Mouse (Mus musculus): Measurements from ENCODE around the gene Rars.
"Not testable (repeated sequence)": the region's sequence is repeated elsewhere in the genome, so short reads cannot be mapped to it uniquely, and the experiment has no call there.

The Rars gene

DNA sequence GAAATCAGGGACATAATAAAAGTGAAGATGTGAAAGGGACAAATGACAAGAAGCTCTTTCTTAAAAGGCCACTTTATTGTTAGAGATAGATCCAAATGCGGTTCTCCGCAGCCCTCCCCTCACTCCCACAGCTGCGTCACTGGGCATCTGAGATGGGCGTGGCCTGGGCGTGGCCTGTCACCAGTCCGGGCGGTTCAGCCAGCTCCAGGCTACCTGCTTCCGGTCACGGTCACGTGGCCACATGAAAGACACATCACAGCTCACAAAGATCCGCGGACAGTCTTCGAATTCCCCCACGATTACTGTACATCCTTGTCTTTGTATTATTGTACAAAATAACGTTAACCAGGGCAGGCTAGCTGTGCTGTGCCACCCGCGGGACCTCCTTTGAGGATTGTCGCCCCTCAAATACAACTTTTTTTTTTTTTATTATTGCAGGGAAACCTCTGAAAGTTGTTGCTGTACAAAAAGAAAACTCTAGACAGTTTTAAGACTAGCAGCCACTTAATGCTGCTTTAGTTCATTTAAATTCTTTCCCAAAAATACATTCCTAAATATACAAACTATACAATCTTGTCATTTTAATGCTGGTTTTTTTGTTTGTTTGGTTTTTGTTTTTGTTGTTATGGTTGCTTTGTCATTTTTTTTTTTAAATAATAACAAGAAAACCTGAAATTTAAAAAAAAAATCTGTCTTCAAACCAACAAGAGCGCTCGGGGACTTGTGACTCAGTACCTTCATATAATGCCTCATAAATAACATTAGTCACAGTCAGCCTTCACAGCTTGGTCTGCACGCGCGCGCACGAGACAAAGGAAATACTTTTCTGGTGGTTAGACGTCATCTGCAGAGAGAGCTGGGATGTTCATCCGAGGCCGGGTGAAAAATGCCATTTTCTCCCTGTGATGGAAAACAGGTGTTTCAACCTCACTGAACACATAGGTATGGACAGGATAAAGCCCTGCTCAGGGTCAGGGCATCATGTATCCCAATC is 4.3 kb upstream of the Rars start:
- CTCF ChIA-PET: no interaction called here

DNA sequence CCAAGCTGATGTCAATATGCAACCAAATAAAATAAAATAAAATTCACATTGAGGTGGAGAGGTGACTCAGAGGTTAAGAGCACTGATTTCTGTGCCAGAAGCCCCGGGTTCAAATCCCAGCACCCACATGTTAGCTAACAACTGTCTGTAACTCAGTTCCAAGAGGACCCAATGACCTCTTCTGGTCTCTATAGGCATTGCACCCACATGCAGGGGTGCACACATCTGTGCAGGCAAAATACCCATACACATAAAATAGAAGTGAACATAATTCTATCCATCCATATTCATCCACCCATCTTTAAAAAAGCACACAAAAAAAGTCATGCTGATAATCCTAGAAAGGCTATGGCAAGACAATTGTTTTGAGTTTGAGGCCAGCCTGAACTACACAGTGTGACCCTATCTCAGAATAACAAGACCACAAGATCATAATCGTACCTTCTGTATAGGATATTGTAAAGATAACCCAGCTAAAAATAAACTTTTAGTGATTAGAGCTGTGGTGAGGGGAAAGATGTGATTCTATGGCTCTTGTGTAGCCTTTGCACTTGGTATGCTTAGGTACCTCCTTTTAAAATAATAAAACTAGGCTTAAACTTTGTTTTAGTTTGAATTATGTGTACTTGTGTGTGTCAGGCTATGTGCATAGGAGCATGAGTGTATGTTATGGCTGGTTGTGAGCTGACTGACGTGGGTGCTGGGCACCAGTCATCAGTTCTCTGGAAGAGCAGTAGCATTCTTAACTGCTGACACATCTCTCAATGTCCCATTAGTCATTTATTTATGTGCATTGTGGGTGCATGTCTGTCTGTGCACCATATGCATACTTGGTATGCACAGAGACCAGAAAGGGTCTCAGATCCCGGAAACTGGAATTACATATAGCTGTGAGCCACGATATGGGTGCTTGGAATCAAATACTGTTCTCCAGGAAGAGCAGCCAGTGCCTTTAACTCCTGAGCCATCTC is 3.1 kb upstream of the Rars start:
- CTCF ChIA-PET: no interaction called here

DNA sequence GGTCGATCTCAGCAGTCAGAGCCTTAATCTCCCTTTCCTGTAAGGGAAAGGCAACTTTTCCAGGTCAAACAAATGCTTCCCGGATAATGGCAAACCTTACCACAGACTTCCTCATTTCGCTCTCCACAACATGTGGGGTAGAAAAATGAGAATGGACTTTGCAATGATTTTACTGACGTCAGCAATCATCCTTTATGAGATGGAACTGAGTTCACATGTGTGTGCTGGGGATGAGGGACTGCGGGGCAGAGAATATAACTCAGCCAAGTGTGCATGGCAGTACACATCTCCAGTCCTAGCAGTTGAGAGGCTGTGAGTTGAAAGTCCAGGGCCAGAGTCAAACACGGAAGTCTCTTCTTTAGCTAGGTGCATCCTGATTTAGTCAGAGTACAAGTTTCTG is 1.0 kb downstream of the Rars start:
- CTCF ChIA-PET: no interaction called here

DNA sequence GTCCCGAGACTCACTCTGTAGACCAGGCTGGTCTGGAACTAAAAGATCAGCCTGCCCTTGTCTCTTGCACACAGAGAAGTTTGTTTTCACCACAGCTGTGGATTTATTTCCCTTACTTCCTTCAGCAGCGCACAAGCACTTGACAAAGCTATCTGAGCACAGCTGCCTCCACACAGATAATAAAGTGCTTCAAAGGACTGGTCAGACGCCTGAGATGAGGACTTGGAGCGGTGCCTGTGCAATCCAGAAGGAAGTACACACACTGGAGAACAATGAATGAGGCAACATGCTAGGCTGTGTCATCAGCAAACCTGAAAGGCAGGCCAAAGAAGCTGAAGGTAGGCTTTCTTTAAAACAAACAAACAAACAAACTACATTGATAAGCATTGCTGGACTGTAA is 2.2 kb downstream of the Rars start:
- CTCF ChIA-PET: no interaction called here

DNA sequence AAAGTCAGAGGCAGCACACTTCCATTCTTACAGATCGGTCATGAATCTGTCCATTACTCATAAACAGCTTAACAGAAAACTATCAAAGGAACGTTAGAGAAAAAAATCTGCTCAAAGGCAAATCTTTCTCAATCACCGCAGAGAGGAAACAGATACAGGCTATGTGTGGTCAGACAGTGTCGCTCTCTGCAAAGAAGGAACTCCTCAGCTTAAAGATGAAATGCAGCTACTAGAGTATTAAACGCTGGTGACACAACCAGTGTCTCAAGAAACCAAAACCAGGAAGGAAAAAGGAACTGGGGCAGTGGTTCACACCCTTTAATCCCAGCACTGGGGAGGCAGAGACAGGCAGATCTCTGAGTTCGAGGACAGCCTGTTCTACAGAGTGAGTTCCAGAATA is 6.6 kb downstream of the Rars start:
- CTCF ChIA-PET: no interaction called here

DNA sequence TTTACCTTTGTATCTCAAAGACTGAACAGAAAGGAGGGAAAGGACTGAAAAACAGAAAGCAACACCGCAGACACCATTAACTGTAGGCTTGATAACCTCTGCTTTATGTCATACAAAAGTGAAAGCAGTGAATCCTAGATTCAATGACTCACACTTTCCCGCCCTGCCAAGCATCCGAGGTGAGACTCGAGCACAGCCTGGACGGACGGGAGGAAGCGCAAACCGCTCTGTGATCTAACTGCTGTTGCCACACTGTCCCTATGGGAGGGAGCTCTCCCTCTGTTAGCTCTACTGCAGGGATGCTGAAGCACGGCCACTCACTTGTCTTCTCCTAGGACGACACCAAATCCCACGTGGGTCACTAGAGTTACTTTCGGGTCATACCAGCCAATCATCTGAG is 18.0 kb downstream of the Rars start:
- CTCF ChIA-PET: no interaction called here

DNA sequence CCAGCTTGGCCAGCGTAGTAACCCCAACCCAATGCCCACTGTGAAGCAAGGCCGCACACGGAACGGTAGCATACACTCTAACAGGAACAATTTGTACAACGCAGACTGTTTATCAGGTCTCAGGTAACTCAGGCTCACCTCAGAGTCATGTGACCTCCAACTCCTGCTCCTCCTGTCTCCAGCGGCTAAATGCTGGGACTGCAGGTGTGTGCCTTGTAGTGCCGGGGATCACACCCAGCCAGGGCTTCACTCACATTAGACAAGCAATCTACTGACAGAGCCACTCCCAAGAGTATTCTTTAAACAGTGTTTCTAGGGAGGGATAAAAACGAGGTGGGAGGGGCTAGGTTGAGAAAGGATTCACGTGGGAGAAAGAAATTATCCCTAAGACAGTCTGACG is 22.8 kb downstream of the Rars start:
- CTCF ChIA-PET: no interaction called here

DNA sequence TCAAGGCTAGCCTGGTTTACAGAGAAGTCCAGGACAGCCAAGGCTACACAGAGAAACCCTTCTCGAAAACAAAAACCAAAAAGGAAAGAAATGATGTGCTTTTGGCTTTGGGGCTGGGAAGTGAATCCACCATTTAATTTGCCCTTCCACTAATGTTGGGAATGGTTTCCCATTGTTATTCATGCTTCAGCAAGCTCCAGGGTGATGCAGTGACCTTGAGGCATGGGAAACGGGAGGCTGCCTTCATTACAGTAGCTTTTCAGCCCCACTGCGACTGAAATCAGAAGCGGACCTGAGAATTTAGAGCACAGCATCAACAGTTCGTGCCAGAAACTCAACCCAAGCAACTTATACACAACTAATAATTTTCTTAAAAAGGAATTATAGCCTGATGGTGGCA is 33.0 kb downstream of the Rars start:
- CTCF ChIA-PET: no interaction called here

DNA sequence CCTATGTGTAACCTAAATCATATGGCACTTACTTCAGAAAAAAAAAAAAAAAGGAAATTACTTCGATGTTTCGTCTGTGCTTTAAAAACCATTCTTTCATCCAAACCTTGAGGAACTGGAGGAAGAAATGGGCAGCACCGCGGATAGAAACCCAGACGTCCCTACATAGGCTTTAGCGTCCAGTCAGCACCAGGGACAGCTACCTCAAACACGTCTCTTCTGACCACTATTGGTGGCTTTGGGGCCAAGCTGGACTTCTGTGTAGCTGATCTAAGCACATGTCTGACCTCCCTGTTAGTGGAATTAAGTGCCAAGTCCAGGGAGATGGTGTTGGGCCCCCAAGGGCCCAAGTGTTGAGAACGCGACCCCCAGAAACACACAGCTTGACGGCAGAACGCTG is 35.4 kb downstream of the Rars start, which contains the start of gene Fbll1:
TSS of gene Fbll1 (minus strand) at position 11 of the 400 bp plus-strand sequence.
- CTCF ChIA-PET: no interaction called here

DNA sequence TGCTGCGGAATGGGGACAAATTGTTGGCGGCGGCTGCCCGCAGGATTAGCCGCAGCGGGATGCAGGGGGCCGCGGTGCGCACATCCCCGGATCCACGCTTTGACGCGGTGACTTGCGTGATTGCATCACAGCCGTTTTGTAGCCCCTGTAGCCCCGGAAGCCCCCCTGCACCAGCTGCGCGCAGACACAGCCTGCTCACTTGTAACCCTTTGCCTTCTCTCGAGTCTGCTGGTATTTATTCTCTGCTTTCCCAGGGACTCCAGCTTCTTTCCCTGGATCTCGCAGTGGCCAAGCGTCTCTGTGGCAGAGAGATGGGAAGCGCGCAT is 35.8 kb downstream of the Rars start:
- CTCF ChIA-PET: no interaction called here

DNA sequence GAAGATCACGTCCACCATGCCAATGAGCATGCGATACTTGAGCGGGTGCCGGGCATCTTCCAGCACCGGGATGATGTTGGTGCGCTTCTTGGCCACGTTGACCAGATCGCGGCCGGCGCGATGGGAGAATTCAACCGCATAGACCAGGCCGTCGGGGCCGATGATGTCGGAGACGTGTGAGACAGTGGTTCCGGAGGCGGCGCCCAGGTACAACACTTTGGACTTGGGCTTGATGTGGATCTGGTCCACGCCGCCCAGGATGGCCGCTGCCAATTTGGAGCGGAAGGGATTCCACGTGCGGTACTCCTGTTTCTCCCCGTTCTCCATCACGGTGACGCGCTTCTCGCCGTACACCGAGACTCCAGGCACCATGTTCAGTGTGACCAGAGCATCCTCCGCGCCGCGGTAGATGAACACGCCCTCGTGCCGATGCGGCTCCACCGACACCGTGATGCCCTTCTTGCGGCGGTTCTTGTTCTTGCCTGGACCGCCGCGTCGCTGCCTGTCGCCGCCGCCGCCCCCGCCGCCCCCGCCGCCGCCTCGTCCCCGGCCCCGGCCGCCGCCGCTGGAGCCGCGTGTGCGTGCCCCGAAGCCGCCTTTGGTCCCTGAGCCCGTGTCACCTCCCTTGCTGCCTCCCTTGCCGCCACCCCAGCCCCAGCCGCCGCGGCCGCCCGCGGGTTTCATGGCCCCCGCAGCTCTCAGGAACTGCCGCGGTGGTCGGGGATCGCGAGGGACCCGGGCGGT is 36.4 kb downstream of the Rars start:
- CTCF ChIA-PET: no interaction called here

DNA sequence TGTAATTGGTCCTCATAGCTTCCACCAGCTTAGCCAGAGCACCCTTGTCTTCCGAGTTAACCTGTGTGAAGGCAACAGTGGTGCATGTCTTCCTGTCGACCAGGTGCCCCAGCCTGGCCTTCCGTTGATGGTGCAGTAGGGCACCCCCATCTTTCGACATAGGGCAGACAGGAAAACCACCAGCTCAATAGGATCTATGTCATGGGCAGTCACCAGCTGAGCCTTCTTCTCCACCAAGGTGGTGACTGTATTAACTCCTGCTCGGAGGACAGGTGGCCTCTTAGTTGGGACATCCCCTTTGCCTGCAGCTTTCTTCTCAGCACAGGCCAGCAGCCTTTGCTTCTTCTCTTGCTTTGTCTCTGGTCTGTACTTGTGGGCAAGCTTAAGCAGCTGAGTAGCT is 41.5 kb downstream of the Rars start:
- CTCF ChIA-PET: not testable (repeated sequence)

DNA sequence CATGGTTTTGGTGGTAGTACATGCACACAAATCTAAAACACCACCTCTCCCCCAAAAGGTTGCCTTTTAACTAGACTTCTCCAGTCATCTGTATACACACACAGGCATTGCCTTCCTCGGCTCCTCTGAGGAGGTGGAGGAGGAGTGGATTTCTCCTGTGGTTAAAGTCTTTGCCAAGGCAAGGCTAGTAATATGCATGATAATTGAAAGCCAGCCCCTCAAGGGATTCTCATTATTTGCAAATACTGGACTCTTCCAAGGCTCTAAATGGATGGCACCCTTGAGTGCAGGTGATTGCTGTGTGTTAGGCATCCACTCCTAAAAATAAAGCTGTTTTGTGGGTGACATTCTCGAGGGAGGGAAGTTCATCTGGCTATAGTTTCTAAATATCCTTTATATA is 45.9 kb downstream of the Rars start:
- CTCF ChIA-PET: no interaction called here

DNA sequence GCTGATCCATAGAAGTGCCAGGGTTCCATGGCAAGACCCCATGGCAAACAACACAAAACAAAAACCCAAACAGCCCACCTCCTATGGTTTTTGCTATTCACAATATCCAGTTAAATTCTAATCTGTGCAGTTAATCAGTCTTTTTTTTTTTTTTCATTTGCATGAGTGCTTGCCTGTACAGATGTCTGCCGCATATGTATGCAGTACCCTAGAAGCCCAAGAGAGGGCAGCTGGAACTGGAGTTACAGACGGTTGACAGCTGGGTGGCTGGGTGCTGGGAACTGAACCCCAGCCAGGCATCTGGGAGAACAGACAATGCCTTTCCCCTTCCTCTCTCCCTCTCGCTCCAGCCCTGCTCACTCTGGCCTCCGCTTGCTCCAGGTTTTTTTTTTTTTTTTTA is 49.8 kb downstream of the Rars start:
- CTCF ChIA-PET: interaction anchor here (0.6 to 0.7 kb wide), 2 partner anchors 1784 to 1965 kb away, joined by 5 to 9 read pairs; no protein-coding TSS in a partner anchor

DNA sequence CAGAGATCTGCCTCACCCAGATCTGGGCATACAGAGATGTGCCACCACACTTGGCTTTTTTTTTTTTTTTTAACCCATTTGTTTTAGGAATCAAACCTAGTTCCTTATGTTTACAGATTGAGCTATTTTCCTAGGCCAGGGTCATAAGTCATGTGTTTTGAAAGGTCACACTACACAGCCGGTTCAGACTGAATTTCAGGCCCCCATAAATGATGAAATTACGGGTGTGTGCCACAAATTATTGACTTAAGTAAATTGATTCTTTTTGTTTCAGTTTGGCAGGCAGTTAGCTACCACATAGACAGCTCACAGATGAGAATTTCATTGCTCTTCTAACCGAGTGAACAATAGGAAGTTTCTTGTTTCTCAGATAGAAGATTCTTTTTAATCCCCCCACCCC is 50.3 kb downstream of the Rars start:
- CTCF ChIA-PET: interaction anchor here (0.6 kb wide), 1 partner anchor 1784 kb away, joined by 5 read pairs; no protein-coding TSS in a partner anchor

DNA sequence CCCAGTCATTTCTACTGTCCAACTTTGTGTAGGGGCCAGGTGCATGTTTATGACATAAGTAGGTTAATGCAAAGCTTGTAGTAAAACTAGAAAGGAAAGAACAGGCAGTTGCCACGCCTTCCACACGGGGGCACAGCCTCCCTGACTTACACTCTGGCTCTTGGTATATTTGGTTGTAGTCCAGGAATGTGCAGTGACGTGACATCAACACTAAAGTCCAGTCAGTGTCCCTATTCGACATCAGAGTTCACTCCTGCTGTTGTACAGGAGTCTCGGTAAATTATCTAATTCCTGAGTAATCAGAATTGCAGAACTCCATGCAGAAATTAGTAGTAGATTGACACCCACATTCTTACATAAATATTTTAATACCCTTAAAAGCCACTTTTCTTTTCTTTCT is 51.3 kb downstream of the Rars start:
- CTCF ChIA-PET: no interaction called here

DNA sequence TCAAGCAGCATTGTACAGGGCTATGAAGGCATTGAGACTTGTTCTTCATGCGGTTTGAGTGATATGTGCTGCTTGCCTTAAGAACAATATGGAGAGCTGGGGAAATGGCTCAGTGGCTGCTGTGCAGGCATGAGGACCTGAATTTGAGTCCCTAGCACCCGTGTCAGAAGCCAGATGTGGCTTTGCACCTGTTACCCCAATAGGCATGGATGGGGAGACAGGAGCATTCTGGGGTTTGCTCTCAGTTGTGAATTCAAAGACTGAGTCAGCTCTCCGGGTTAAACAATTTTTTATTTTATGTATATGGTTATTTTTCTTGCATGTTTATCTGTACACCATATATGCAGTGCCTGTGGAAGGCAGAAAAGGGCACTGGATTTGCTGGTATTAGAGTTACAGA is 51.9 kb downstream of the Rars start:
- CTCF ChIA-PET: no interaction called here

DNA sequence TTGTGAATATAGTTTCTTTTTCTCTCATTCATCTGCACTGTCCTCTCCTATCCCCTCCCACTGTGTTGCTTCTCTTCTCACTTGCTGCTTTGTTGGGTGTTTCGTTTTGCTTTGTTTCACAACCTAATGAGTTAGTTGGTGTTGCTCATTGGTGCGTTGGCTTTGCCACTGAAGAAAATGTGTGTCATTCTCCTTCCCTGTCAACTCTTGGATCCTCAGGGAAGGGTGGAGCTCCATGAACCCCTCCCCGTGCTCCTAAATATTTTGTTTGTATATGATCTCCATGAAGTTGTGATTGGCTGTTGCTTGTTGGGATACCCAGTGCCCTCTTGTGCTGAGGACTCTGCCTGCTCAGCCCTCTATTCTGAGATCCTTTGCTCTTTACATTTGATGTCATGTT is 54.0 kb downstream of the Rars start:
- CTCF ChIA-PET: no interaction called here

DNA sequence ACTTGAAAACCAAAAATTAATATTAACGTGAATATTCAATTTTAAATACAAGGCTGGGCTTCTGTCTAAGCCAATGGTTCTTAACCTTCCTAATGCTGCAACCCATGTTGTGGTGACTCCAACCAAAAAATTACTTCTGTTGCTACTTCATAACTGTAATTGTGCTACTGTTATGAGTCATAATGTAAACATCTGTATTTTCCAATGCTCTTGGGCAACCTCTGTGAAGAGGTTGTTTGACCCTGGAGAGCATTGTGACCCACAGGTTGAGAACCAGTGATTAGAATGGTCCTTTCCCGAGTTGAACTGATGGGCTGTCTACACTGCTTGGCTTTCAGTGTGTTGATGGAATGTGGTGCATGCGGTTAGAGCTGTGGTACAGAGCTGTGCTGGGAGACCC is 57.9 kb downstream of the Rars start:
- CTCF ChIA-PET: no interaction called here

DNA sequence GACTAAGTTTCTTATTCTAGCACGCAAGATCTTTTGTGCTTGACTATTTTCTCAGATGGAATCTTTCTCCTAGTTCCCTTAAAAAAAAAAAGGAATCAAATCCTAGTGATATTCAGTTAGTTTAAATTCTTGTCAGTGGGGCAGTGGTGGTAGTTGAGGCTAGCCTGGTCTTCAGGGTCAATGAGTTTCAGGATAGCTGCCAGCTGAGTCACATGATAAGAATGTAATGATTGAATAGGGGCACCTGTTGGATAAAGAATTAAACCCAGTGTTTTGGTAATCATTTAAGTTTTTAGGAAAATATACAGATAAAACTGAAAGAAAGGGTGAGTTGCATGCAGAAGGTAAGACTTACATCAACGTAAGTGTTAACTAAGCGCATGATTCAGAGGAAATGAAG is 58.7 kb downstream of the Rars start:
- CTCF ChIA-PET: no interaction called here

DNA sequence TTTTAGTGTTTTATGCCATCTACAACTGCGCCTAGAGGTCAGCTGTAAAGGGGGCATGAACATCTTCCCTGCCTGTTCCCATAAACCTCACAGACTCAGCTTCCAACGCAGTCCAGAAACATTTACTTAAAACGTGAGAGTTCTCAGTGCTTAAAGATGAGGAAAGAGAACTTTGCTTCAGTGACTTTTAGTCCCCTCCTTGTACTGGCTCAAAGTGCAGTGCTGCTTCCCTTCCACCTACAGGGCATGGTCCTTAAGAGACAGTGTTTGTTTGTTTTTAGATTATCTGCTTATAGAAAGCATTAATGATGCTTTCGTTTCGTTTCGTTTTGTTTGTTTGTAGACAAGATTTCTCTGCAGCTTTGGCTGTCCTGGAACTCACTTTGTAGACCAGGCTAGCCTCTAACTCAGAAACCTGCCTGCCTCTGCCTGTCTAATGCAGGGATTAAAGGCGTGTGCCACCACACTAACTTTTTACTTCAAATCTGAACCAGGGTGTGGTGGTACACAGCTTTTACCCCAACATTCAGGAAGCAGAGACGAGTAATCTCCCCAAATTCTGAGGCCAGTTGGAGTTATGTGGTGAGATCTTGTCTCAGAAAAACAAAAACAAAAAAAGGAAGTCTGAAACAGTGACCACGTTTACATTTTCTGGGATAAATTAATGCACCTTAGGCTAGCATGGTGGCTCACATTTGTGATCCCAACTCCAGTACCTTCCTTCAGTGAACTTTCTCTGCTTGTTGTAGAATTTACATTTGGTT is 63.4 kb downstream of the Rars start:
- CTCF ChIA-PET: no interaction called here

Measured in spleen, embryonic (tissue).